Mouse (Mus musculus): ENCODE measurements around the gene Gadd45a. TPM values are rescaled to one million over a fixed set of nuclear protein-coding genes. Genes with fewer than 3 reads are reported as not detected.

Gadd45a gene
- total RNA-seq, 2 experiments from 2014 or later = 16.8 to 19.3 TPM

GRCm38 (mm10) chr6:66988363-66988762, 48.9 kb downstream of the Gadd45a start:
- no peak for DNase-seq
- intact Hi-C loops (cut with DNase I) = no loop called here

GRCm38 (mm10) chr6:66987643-66988042, 49.6 kb downstream of the Gadd45a start:
- intact Hi-C loops (cut with DNase I) = no loop called here
- peak; percentile 74 to 80 for DNase-seq

- no peak for DNase-seq
- intact Hi-C loops (cut with DNase I) = no loop called here
Measured at GRCm38 (mm10) chr6:66986063-66986462, 51.2 kb downstream of the Gadd45a start.

GRCm38 (mm10) chr6:66985500-66985899, 51.8 kb downstream of the Gadd45a start:
- intact Hi-C loops (cut with DNase I) = no loop called here

More at GRCm38 (mm10) chr6:66985500-66985899, 51.8 kb downstream of the Gadd45a start:
- DNase-seq = no peak

Other genes with a start within 250 kb of the Gadd45a start
- not detected for gene Vmn1r39, start 226.8 kb downstream of the Gadd45a start, total RNA-seq (2021)
- gene Gng12, start 141.1 kb downstream of the Gadd45a start, total RNA-seq (2021) = 10 to 100 TPM; 63.9 to 66.8 TPM
- 100 to 1,000 TPM; 247 to 271 TPM for gene Serbp1, start 200.7 kb upstream of the Gadd45a start, total RNA-seq (2021)

Measured in heart, postnatal 10 days (tissue).